ENCODE assay signal across 9 mouse cellular contexts in genomic region chr2:156482299-156482698, GRCm38 (mm10).
DNase-seq lines count a peak whose midpoint lies in the region; ATAC-seq and TF ChIP-seq lines count a peak whose summit lies in the region.
"Had no signal": no experiment of that assay in that cellular context is flagged by ENCODE, and none has a peak within 500 bp of the region (broad histone marks: within the 10 kb centered on the region; RNA-seq: fewer than 3 reads in every experiment).

No protein-coding gene starts in this region.

- H3K4me2 ChIP-seq in liver, embryonic 11.5 days = no peak overlapping the region; the same call in 1 of the 2 replicates
- H3K4me2 ChIP-seq in intestine, postnatal 0 days (replicated peaks; ENCODE audit: low read depth) = no peak overlapping the region
- H3K4me2 ChIP-seq: midbrain, embryonic 12.5 days had no signal

- TF ChIP-seq CTCF in intestine, postnatal 0 days (IDR thresholded peaks at IDR 0.05; ENCODE audit: low read depth) = peak; percentile 79

- 0 out of 2 replicates have a peak, but pooled peaks cover 5% of the 10 kb centered on the region for H3K4me1 ChIP-seq in liver, embryonic 11.5 days (replicated peaks; ENCODE audit: control insufficient read depth, insufficient read depth, low read length)
- no peaks in the 10 kb centered on the region for H3K4me1 ChIP-seq in intestine, postnatal 0 days (replicated peaks; ENCODE audit: control insufficient read depth, insufficient read depth, low read length)
- H3K4me1 ChIP-seq: midbrain, embryonic 12.5 days had no signal

- ATAC-seq in CD4-positive, CD25-positive, alpha-beta regulatory T cell, adult 4 months = no peak
- ATAC-seq in liver, embryonic 11.5 days (replicated peaks; ENCODE audit: low FRiP score) = no peak
- ATAC-seq in intestine, postnatal 0 days = no peak

- no peaks in the 10 kb centered on the region for H3K36me3 ChIP-seq in liver, embryonic 11.5 days (ENCODE audit: control insufficient read depth, insufficient read depth, low read length)
- no peaks in the 10 kb centered on the region for H3K36me3 ChIP-seq in intestine, postnatal 0 days (ENCODE audit: control insufficient read depth, insufficient read depth)
- H3K36me3 ChIP-seq: midbrain, embryonic 12.5 days had no signal

- H3K9me3 ChIP-seq in liver, embryonic 11.5 days (ENCODE audit: control insufficient read depth, low read length) = no peaks in the 10 kb centered on the region
- no peaks in the 10 kb centered on the region for H3K9me3 ChIP-seq in intestine, postnatal 0 days (ENCODE audit: control insufficient read depth)
- H3K9me3 ChIP-seq: midbrain, embryonic 12.5 days had no signal

- WGBS in liver, embryonic 11.5 days = 30% methylated on average over 13 of the region's 13 CpGs
- 36% methylated on average over 13 of the region's 13 CpGs for WGBS in intestine, postnatal 0 days

- H3K27me3 ChIP-seq in liver, embryonic 11.5 days (replicated peaks; ENCODE audit: control insufficient read depth, insufficient read depth, low read length) = peaks cover 3% of the 10 kb centered on the region
- H3K27me3 ChIP-seq in intestine, postnatal 0 days (replicated peaks; ENCODE audit: control insufficient read depth, insufficient read depth, low read length) = no peaks in the 10 kb centered on the region

- no peak overlapping the region for H3K9ac ChIP-seq in liver, embryonic 11.5 days (ENCODE audit: low read depth, low read length)
- H3K9ac ChIP-seq in intestine, postnatal 0 days (ENCODE audit: low read depth, low read length) = no peak overlapping the region
- H3K9ac ChIP-seq: midbrain, embryonic 12.5 days had no signal

- no peak overlapping the region for H3K27ac ChIP-seq in liver, embryonic 11.5 days (ENCODE audit: low read depth, low read length)
- no peak overlapping the region for H3K27ac ChIP-seq in intestine, postnatal 0 days (ENCODE audit: low read depth, low read length)
- H3K27ac ChIP-seq: midbrain, embryonic 12.5 days had no signal

- H3K4me3 ChIP-seq in liver, embryonic 11.5 days (ENCODE audit: low read depth, low read length) = no peak overlapping the region
- no peak overlapping the region for H3K4me3 ChIP-seq in intestine, postnatal 0 days (ENCODE audit: low read depth, low read length)
- H3K4me3 ChIP-seq: midbrain, embryonic 12.5 days had no signal

- peak; percentile 79 for DNase-seq in CD4-positive, CD25-positive, alpha-beta regulatory T cell, adult 2 months (ENCODE audit: low read depth, low spot score)
- DNase-seq in liver = peak; percentile 81
- DNase-seq in liver, embryonic 11.5 days (ENCODE audit: low spot score) = no peak
- DNase-seq in cerebellum, adult 8-10 months = peak; percentile 72
- peak; percentile 83 for DNase-seq in lung, postnatal 36 days
- DNase-seq in spleen, postnatal 4 days (ENCODE audit: low spot score in 2 of 2) = peak; percentile 67 to 89
